Mouse (Mus musculus): ENCODE results near the gene Pacs1.

DNA sequence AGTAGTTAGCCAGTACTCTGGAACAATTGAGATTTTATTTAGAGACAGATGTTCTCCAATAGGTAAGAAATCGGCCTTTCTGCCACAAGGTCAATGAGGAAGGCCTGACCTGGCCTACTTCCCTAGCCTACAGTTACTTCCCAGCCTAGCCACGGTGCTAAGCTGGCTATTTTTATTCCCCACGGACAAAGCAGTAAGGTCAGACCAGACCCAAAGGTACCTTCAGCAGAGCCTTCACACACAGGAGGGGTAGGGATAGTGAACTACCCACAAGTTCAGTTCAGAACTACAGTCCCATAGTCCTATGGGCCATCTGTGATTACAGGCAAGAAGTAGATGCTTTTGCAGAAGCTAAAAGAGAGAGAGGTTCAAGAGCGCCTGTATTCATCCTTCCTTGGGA lies 997 bp upstream of the Pacs1 start:
- TF ChIP-seq GATA1 (IDR thresholded peaks at IDR 0.05; ENCODE audit: borderline replicate concordance, low read length) (no peak), CTCF (IDR thresholded peaks at IDR 0.05; ENCODE audit: low read depth, low read length) (no peak), POLR2AphosphoS5 (IDR thresholded peaks at IDR 0.05; ENCODE audit: insufficient replicate concordance, low read depth, low read length) (no peak), TAL1 (conservative IDR thresholded peaks at IDR 0.05; ENCODE audit: low read depth, low read length) (no peak), GATA2 (IDR thresholded peaks at IDR 0.05; ENCODE audit: borderline replicate concordance, low read depth, low read length) (no peak)

Measured in G1E (cell line).